Mouse (Mus musculus): ENCODE data around the gene Fancd2os. TPM values are rescaled to one million over a fixed set of nuclear protein-coding genes. Genes with fewer than 3 reads are reported as not detected.

The Fancd2os gene
- total and polyA plus RNA-seq, 3 experiments, result 0.12 to 0.22 TPM; not detected in 1

GRCm38 (mm10) chr6:113630322-113630721 lies 29.8 kb upstream of the Fancd2os start:
- Histone ChIP-seq H3K36me3 (ENCODE audit: control insufficient read depth in 1 of 2, insufficient read depth in 2 of 2, low read length in 2 of 2) (peaks cover 0 to 4% of the 10 kb centered on the region in 2 experiments), H3K4me3 (ENCODE audit: control insufficient read depth in 1 of 2, insufficient read depth in 1 of 2, low read depth in 2 of 2, low read length in 2 of 2) (no peak overlapping the region), H3K27me3 (ENCODE audit: control insufficient read depth in 1 of 2, insufficient read depth in 2 of 2, low read length in 2 of 2) (no peaks in the 10 kb centered on the region), H3K4me1 (ENCODE audit: control insufficient read depth in 1 of 2, insufficient read depth in 2 of 2, low read length in 2 of 2) (0 out of 4 replicates have a peak, but pooled peaks cover 0 to under 1% of the 10 kb centered on the region in 2 experiments), H3K27ac (ENCODE audit: control insufficient read depth, low read depth, low read length) (no peak overlapping the region), H3K9ac (ENCODE audit: control insufficient read depth, low read depth, low read length, poor library complexity, severe bottlenecking) (no peak overlapping the region), H3K9me3 (replicated peaks; ENCODE audit: insufficient read depth, low read length) (no peaks in the 10 kb centered on the region), H3K79me2 (ENCODE audit: control insufficient read depth, insufficient read depth, low read length, poor library complexity) (no peaks in the 10 kb centered on the region)
- TF ChIP-seq EP300 (IDR thresholded peaks at IDR 0.05; ENCODE audit: low read depth in 1 of 2, low read length in 2 of 2) (no peak), USF1 (IDR thresholded peaks at IDR 0.05; ENCODE audit: low read depth, low read length) (no peak), MAZ (IDR thresholded peaks at IDR 0.05; ENCODE audit: low read depth, low read length) (no peak), ETS1 (IDR thresholded peaks at IDR 0.05; ENCODE audit: low read depth, low read length) (no peak), ELF1 (IDR thresholded peaks at IDR 0.05; ENCODE audit: low read depth, low read length) (no peak), ZKSCAN1 (IDR thresholded peaks at IDR 0.05; ENCODE audit: low read depth, low read length) (no peak), RCOR1 (IDR thresholded peaks at IDR 0.05; ENCODE audit: low read depth, low read length) (no peak), MYB (IDR thresholded peaks at IDR 0.05; ENCODE audit: low read depth, low read length) (no peak), JUND (IDR thresholded peaks at IDR 0.05; ENCODE audit: low read depth, low read length) (no peak), HCFC1 (IDR thresholded peaks at IDR 0.05; ENCODE audit: low read depth, low read length) (no peak), USF2 (IDR thresholded peaks at IDR 0.05; ENCODE audit: borderline replicate concordance in 1 of 2, insufficient read depth in 1 of 2, low read depth in 1 of 2, low read length in 2 of 2) (no peak), SMC3 (IDR thresholded peaks at IDR 0.05; ENCODE audit: low read depth, low read length) (no peak)
- no peak for DNase-seq (ENCODE audit: low read depth, low spot score)

GRCm38 (mm10) chr6:113624989-113625770 lies 24.7 kb upstream of the Fancd2os start:
- no peak overlapping the region for H3K27ac ChIP-seq (ENCODE audit: control insufficient read depth, low read depth, low read length)
- peak overlapping the region; percentile 98 for H3K9ac ChIP-seq (ENCODE audit: control insufficient read depth, low read depth, low read length, poor library complexity, severe bottlenecking)

More at GRCm38 (mm10) chr6:113624989-113625770, 24.7 kb upstream of the Fancd2os start:
- Histone ChIP-seq H3K79me2 (ENCODE audit: control insufficient read depth, insufficient read depth, low read length, poor library complexity) (peaks cover 10% of the 10 kb centered on the region), H3K36me3 (ENCODE audit: control insufficient read depth in 1 of 2, insufficient read depth in 2 of 2, low read length in 2 of 2) (peaks cover 0 to 24% of the 10 kb centered on the region in 2 experiments), H3K27me3 (ENCODE audit: control insufficient read depth in 1 of 2, insufficient read depth in 2 of 2, low read length in 2 of 2) (no peaks in the 10 kb centered on the region), H3K4me3 (ENCODE audit: control insufficient read depth in 1 of 2, insufficient read depth in 1 of 2, low read depth in 2 of 2, low read length in 2 of 2) (peak overlapping the region; percentile 70 to 95), H3K4me1 (ENCODE audit: control insufficient read depth in 1 of 2, insufficient read depth in 2 of 2, low read length in 2 of 2) (peaks cover 6 to 13% of the 10 kb centered on the region in 2 experiments), H3K9me3 (replicated peaks; ENCODE audit: insufficient read depth, low read length) (no peaks in the 10 kb centered on the region)
- peak; percentile 60 for DNase-seq (ENCODE audit: low read depth, low spot score)
- 0 out of 2 replicates have a peak, but pooled peaks have one; percentile 8 for TF ChIP-seq TAL1 (IDR thresholded peaks at IDR 0.05; ENCODE audit: low read length)
- TF ChIP-seq GATA1 (IDR thresholded peaks at IDR 0.05; ENCODE audit: low read depth, low read length), result no peak
- peak; percentile 12; the same call in 1 of the 2 replicates for TF ChIP-seq SIN3A (IDR thresholded peaks at IDR 0.05; ENCODE audit: low read length)

All from MEL (cell line).